Mouse (Mus musculus): ENCODE data around the gene Tcp1.
A peak's percentile ranks its signal among the peaks of the same experiment; 100 is the strongest.
"Not testable (repeated sequence)": the region's sequence is repeated elsewhere in the genome, so short reads cannot be mapped to it uniquely, and the experiment has no call there.

Gene Tcp1

DNA sequence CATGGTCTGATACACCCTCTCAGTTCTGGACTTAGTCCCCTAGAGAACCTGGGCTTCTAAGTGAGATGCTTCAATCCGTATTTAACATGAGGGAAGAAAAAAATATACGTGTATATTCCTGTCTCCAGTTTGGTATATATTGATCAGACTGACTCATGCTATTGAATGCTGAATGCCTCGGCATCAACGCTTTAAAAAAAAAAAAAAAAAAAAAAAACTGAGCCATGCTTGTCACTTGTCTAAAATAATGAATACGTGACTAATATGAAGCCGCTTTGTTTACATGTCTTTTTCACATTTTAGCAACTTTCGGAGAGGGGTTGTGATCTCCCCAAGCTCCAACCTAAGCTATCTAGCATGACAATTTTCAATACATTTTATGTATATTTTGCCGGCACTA lies 5.1 kb upstream of the Tcp1 start:
- DNase-seq (ENCODE audit: low read depth, low spot score) = no peak

DNA sequence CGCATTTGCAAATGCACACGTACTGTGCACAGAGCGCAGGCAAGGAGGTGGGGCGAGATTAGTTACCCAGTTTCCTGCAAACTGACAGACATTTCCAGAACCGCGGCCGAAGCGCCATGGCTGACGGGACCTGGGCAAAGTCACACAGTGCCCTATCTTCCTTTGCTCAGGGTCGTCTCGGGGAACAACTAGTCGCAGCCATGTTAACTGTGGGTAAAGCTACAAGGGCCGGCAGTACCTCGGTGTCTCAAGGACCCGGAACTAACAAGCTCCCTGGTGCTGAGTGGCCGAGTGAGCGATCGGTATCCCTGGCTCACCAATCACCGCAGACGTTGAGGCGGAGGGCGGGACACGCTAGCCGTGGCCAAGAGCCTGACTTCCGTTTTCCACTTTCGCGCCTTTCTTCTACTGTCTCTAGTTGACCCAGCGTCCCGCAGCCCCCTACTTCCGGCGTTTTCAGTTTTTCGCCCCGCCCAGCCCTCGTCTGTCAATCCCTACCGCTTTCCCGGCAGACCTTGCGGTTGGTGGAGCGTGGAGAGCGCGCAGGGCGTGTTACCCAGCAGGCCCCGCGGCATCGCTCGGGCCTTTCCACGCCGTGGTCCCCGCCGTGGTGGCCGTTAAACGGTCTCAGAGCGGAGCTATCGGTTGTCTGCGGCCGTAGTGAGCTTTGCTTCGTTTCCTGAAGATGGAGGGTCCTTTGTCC lies 531 bp downstream of the Tcp1 start, which contains the start of gene Mrpl18:
Gene Mrpl18 (minus strand): TSS at position 465 of the 703 bp plus-strand sequence.
- DNase-seq (ENCODE audit: low read depth, low spot score) = peak; percentile 98

DNA sequence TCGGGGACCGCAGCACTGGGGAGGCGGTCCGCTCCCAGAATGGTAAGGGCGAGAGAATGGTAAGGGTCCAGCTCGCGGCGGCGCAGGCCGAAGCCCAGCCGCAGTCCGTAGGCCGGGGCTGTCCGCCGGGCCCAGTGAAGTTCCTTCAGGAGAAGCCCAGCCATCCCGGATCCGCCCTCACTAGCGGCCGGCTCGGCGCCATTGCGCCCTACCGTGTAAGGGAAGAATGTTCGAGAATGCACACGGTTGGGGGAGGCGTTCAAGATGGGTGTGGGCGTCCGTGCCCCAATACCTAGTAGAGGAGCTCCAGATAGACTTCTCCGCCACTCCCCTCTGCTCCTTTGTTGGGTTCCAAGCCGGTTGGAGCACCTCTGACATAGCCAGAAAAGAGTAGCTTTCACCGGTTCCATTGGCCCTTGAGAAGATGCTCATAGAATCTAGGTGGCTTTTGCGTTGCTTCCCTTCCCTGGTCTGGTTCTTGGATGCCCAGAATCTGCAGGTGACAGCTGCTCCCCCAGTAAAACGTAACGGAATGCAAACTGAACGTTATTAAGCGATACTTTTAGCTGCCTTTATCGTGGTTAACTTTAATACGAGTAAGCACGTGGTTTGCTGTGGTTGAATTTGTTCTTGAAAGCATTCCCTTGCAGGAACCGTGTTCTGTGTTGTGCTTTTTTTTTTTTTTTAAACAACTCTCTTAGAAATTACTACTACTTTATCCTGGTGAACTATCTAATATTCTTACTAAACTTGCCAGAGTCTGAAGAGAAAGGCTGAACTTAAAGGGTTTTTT lies 1.3 kb downstream of the Tcp1 start:
- peak; percentile 34 for DNase-seq (ENCODE audit: low read depth, low spot score)

DNA sequence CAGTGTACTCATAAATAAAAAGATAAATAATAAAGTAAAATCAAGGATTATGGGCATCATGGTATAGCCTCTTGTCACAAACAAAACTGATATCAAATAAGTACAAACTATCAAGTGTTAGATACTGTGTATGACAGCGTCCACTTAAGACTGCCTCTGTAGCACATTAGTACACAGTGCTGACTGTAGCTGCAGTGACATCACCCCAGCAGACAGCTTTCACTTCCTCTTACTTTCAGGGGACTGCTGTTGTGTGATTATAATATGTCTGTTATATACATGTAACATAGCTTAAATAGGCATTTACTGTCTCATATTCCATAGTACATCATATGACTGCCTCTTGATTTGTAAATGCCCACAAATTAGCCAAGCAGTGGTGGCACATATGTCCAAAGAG lies 5.6 kb downstream of the Tcp1 start:
- no peak for DNase-seq (ENCODE audit: low read depth, low spot score)

DNA sequence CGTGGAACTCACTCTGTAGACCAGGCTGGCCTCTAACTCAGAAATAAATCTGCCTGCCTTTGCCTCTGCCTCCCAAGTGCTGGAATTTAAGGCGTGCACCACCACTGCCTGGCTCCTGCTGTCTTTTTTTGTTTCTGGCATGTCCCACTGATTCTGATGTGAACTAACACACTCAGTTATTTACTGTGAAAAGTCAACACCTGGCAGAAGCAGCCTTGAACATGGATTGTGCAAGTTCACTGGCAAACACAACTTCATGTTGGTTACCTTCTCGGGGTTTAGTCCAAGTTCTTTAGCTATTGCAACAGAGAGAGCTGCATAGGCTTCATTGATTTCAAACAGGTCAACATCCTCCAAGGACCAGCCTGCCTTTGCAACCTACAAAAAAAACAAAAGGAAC lies 9.5 kb downstream of the Tcp1 start:
- DNase-seq (ENCODE audit: low read depth, low spot score) = no peak

DNA sequence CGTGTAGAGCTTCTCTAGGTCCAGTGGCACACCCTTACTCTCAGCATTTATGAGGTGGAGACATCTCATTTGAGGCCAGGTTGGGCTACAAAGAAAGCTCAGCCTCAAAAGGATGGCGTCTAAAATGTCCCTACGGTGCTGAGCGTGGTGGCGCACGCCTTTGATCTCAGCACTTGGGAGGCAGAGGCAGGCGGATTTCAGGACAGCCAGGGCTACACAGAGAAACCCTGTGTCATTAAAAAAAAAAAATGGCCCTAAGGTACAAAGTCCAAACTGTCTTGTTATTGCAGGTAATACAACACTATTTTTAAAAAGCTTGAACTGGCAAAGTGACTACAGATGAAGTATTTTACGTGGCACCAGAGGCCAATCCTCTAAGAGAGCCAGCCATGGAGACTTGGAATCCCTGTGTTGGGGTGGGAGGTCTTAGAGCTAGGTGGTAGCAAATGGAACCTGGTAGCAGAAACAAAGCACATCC lies 10.2 kb downstream of the Tcp1 start:
- no peak for DNase-seq (ENCODE audit: low read depth, low spot score)

DNA sequence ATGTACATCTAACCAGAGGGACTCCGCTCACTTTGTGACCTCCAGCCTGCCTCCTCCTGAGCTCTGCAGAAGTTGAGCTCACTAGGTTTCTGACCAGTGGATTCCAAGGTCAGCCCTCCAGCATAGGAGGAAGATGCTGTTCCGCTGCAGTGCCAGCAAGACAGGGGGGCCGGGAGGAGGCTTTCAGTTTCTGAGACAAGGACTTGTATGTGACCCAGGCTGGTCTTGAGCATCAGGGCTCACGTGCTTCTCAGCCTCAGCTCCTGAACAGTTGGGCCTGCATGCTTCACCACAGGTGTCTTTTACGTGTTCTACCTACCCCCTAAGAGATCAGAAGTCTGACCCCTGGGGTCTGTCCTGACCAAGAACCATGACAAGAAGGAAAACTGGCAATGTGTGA lies 16.1 kb downstream of the Tcp1 start:
- not testable (repeated sequence) for DNase-seq (ENCODE audit: low read depth, low spot score)

DNA sequence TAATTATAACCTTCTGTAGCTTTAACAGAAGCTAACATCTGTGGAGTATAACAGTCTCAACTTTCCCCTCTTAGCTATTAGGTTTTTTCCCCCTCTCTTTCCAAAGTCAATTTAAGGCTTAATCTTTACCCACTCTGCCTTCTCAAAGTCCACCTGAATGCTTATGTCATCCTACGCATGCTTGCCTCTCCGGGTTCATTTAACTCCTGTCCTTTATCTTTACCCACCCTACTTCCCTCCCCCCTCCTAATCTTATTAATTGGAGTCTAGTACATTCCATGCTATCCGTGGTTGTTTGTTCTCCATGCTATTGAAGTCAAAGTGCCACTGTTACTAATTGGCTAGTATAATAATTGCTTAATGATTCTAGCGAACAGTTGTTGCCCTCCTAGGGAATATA lies 20.2 kb downstream of the Tcp1 start:
- no peak for DNase-seq (ENCODE audit: low read depth, low spot score)

DNA sequence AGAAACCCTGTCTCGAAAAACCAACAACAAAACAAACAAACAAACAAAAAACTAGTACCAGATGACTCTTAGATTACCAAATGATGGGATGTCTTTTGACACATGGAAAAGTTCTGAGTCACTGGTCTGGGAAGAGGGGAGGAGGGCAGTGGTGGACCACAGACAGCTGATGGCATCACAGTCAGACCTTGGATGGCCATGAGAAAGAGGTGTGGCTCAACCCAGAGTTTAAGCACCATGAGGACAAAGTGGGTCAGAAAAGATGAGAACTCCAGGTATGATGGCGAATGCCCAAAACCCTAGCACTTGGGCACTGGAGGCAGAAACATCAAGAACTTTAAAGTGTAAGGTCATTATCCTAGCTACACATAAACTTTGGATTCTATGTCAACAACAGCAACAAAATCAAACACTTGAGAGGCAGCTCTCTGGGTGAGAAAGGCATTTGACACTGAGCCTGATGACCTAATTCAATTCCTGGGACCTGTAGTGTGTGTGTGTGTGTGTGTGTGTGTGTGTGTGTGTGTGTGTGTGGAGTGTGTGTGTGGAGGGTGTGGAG lies 22.0 kb downstream of the Tcp1 start:
- DNase-seq (ENCODE audit: low read depth, low spot score) = no peak

DNA sequence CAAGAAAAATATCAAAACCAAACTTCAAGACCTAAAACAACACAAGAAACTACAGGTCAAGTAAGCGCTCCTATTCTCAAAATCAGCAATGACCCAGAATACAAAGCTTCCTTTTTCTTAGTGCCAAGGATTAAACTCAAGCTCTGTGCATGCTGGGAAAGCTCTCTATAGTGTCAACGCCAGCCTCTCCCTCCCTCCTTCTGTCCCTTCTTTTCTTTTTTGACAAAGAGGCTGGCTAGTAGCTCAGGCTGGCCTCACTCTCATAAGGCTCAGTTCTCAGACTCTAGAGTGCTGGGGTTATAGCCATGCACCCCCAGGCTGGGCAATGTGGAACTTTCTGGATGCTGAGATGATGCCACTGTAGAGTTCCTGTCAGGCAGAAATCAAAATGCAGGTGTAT lies 22.6 kb downstream of the Tcp1 start:
- no peak for DNase-seq (ENCODE audit: low read depth, low spot score)

DNA sequence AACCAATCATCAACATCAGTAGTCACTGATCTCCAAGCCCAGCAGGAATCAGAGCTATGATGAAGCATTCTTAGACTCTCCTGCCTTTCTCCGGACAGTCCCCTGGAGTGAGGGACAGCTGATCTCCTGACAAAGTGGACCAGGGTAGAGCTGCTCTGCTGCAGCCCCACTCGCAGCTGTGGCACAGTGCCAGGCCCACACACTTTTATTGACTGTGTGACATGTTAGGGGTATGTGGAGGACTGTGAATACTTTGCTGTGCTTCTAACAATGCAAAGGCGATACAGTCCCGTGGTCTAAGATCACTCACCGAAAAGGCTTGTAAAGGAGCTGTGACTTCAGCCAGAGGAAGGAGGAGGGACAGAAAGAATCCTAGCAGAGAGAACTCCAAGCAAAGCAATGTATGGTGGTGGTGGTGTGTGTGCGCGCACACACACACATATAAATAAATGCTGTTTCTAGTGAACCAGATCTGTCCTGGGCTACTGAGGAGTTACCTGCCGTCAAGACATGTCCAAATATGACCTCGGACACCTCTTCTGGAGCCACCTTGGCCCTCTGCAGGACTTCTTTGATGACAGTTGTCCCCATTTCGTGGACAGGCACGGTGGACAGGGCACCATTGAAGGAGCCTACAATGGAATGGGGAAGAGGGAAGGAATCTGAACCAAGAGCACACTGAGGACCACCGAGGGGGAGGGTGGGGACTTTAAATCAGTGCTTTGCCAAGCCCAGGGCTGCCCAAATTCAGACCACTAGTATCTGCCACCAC lies 24.1 kb downstream of the Tcp1 start:
- DNase-seq (ENCODE audit: low read depth, low spot score) = not testable (repeated sequence)

DNA sequence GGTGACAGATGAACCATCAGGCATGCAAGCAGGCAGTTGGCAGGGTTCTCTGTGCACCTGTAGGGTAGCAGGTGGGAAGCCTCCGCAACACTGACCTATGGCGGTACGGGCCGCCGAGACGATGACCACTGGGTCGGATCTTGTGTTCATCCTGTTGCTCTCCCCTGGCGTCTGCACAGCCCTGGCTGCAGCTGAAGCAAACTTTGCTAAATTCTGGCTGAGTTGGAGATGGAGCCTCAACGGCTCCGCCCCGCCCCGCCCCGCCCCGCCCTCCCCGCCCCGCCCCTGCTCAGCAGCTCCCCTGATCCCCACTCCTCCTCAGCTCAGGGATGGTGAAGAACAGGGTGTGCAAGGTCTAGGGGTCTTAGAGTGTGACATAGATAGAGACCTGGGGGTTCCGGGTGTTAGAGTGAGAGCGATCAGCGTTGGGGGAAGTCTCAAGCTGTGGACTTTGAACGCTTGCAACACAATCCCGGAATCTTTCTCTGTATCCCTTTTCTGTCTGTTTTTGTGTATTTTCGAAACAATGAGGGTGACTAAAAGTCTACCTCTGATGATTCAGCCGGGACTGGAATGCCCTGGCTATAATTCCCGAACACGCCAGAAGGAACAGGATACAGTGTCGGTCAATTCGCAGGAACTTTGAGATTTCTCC lies 24.8 kb downstream of the Tcp1 start, which contains the start of gene Acat3:
Gene Acat3 (minus strand): TSS at position 450 of the 655 bp plus-strand sequence.
- DNase-seq (ENCODE audit: low read depth, low spot score) = no peak

DNA sequence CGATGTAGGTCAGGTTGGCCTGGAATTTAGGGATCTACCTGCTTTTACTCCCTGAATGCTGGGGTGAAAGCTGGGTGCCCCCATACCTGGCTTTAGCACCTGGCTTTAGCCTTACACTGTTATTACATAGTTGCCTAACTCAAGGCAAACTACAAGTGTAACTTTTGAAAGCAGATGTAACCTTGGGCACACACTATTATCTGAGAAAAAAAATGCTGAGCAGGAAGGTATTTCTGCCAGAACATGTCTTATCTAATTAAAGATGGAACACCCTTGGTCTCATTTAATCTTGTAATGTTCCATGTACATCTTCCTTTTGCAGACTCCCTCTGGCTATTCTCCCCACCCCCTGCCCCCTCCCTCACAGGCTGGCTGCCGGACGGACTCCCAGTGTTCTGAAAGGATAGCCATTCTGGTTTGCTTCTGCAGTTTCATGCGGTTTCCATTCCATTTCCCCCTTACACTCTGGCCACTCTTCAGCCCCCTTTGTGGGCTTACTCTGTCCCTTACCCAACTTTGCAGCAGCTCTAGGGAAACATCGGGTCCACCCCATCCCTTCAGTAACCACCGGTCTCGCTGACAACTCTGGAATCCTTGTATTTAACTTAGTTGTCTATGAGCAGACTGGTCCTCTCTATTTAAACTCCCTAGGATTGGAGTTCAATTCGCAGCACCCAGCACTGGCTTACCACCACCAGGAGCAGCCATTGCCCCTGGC lies 26.2 kb downstream of the Tcp1 start:
- DNase-seq (ENCODE audit: low read depth, low spot score) = no peak

DNA sequence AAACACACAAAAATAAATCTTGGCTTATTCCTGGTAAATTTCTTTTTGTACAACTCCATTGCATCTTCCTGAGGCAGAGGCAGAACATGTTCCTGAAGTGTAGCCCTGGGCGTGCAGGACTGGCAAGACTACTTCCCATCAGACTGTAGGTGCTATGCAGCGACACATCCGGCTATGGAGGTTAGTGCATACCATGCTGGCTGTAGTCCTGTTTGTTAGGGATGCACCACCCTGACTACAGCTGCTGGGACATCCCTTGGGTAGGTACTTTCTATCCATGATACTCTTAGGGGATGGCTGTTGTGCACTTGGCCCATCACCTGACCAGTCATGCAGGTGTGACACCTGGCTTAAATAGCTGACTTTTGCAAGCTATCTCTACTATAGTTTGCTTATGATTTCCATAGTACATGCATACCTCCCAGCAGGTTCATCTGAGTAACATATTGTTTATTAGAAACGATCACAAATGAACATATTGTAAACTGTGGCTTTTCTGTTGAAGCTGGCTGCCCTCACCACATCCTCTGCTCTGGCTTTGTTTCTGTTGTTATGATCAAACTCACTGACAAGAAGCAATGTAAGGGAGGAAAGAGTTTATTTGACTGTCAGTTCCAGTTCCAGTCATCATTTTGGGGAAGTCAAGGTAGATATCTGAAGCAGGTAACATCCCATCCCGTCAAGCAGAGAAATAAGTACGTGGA lies 27.1 kb downstream of the Tcp1 start:
- DNase-seq (ENCODE audit: low read depth, low spot score) = no peak

DNA sequence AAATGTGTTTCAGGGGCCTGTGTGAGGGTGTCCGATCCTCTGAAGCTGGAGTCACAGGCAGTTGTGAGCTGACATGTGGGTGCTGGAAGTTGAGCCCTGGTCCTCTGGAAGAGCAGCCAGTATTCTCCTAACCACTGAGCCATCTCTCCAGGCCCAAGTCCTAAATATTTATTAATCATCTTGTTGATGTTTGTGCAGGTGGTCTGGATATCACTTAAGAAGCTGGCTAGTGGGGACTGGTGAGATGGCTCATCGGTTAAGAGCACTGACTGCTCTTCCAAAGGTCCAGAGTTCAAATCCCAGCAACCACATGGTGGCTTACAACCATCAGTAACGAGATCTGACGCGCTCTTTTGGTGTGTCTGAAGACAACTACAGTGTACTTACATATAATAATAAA lies 34.2 kb downstream of the Tcp1 start:
- no peak for DNase-seq (ENCODE audit: low read depth, low spot score)

DNA sequence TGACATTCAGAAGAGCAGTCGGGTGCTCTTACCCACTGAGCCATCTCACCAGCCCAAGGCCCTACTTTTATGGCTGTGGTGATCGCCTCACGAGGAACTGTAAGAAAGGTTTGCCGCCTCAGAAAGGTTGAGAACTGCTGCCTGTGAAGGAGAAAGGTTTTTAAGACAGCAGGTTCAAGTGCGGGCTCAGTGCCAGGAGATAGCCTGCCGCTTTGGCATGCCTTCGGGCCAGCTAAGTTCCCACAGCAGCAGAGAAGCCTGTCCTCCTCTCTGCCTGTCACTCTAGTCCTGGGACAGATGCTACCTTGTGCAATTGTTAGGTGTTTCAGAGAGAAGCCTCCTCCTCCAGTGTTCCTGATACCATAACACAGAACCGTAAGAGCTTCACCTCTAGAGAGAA lies 41.2 kb downstream of the Tcp1 start:
- DNase-seq (ENCODE audit: low read depth, low spot score) = no peak

DNA sequence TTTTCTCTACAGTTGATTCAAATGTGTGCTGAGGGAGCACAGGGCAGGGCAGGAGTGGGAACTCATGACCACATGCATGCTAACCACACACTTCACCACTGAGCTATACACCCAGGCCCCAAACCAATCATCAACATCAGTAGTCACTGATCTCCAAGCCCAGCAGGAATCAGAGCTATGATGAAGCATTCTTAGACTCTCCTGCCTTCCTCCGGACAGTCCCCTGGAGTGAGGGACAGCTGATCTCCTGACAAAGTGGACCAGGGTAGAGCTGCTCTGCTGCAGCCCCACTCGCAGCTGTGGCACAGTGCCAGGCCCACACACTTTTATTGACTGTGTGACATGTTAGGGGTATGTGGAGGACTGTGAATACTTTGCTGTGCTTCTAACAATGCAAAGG lies 43.9 kb downstream of the Tcp1 start:
- not testable (repeated sequence) for DNase-seq (ENCODE audit: low read depth, low spot score)

DNA sequence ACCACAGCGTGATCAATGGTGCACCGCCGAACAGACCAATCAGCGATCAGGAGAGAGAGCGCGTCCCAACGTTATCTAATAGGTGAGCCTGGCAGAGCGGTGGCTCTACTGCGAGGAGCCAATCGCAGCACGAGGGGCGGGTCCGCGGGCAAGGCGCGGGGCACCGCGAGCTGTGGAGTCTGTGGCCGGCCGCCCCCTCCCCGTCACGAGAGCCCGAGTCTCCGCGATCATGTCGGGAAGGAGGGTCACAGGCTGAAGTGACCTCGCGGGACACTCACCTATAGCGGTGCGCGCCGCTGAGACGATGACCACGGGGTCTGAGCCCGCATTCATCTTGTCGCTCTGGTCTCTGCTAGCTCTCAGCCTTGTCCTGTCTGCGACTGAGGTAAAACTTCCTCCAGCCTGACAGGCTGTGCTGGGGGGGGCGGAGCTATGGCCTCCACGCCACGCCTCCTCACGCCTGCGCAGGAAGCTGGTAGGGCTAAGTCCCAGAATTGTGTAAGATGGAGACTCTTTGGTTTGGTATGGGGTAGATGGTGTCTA lies 44.9 kb downstream of the Tcp1 start, which contains the start of gene Acat2:
Gene Acat2 (minus strand): TSS at position 417 of the 543 bp plus-strand sequence.
- DNase-seq (ENCODE audit: low read depth, low spot score) = peak; percentile 86

DNA sequence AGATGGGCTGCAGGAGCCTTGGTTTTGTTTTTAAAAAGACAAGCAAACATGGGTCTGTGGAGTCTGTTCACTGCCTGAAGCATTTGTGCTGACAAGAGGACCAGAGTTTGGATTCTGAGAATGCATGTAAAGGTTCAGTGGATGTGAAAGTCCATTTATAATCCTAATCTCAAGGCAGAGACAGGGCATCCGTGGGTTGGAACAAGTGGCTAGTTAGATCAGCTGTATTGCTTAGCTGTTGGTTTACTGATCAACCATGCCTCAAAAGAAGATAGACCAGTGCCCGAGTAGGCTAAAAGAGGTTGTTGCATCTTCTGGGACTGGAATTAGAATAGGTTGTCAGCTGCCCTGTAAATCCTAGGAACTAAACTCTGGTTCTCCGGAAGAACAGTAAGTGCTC lies 48.0 kb downstream of the Tcp1 start:
- no peak for DNase-seq (ENCODE audit: low read depth, low spot score)

DNA sequence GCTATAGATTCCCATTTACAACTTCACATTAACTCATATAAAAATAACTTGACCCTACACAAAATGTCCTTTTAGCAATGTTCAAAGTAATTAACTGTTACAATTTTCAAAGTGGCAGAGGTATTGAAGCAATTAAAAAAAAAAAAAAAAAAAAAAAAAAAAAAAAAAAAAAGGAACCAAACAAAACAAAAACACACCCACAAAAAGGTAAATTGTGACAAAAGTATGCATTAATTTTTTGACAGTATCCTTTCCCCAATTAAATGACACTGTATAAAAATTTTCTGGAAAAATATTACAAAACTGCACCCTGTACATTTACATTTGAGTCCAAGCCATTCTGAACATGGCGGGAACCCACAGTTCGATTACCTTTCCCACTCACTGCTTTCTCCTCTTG lies 51.7 kb downstream of the Tcp1 start:
- DNase-seq (ENCODE audit: low read depth, low spot score) = no peak

All from WW6 (cell line).